Mouse (Mus musculus) intestine, embryonic 16.5 days (tissue): ENCODE results near the gene Trim33. TPM values are rescaled to one million over a fixed set of nuclear protein-coding genes. Genes with fewer than 3 reads are reported as not detected.

ENCODE experiments used
- ATAC-seq: fragments of 200-750 bp; cut with Nextera tagmentation; 2 replicates; pipeline ENCODE4 v1.8.0; 2017; ENCODE audit warnings: moderate TSS enrichment, moderate library complexity
- H3K27ac ChIP-seq: fragments of 300-500 bp; sonication (generic); 2 replicates; pipeline ENCODE4 v1.5.1; 2014; ENCODE audit warnings: mild to moderate bottlenecking, low read length
- H3K27me3 ChIP-seq: fragments of 300-500 bp; sonication (generic); replicated peaks from 2 replicates; pipeline ENCODE4 v1.6.1; 2014; ENCODE audit warnings: low read length, control low read depth, mixed read lengths; ENCODE audit not compliant: control insufficient read depth, insufficient read depth
- H3K36me3 ChIP-seq: fragments of 300-500 bp; sonication (generic); 2 replicates; pipeline ENCODE4 v1.6.1; 2014; ENCODE audit warnings: low read length, control low read depth; ENCODE audit not compliant: control insufficient read depth, insufficient read depth
- H3K4me1 ChIP-seq: fragments of 300-500 bp; sonication (generic); 2 replicates; pipeline ENCODE4 v1.6.1; 2014; ENCODE audit warnings: low read length, control low read depth, mixed read lengths; ENCODE audit not compliant: control insufficient read depth, insufficient read depth
- H3K4me2 ChIP-seq: fragments of 300-500 bp; sonication (generic); 2 replicates; pipeline ENCODE4 v1.6.1; 2014; ENCODE audit warnings: low read depth, low read length, control low read depth
- H3K4me3 ChIP-seq: fragments of 300-500 bp; sonication (generic); 2 replicates; pipeline ENCODE4 v1.5.1; 2014; ENCODE audit warnings: mild to moderate bottlenecking, low read length
- H3K9ac ChIP-seq: fragments of 300-500 bp; sonication (generic); 2 replicates; pipeline ENCODE4 v1.6.1; 2014; ENCODE audit warnings: low read depth, low read length
- H3K9me3 ChIP-seq: fragments of 300-500 bp; sonication (generic); 2 replicates; pipeline ENCODE4 v1.6.1; 2016; ENCODE audit warnings: low read length, control low read depth; ENCODE audit not compliant: control insufficient read depth
- WGBS: fragments of 180-500 bp; shearing (Covaris S2); extraction: QIAGEN DNeasy Blood & Tissue Kit; methylation state at CpG from one replicate; pipeline ENCODE4 v1.1.7; 2014; 5-methylcytosine and 5-hydroxymethylcytosine counted together
- polyA plus RNA-seq: library from polyadenylated mRNA; unstranded; fragments of >200 nt; fragmentation: Nextera tagmentation; extraction: Ambion mirVana; gene quantifications from 2 replicates; pipeline ENCODE4 v1.2.1, GENCODE M21; 2015

Gene Trim33
- polyA plus RNA-seq, 1 experiment from 2014 or later = 12.3 TPM

DNA sequence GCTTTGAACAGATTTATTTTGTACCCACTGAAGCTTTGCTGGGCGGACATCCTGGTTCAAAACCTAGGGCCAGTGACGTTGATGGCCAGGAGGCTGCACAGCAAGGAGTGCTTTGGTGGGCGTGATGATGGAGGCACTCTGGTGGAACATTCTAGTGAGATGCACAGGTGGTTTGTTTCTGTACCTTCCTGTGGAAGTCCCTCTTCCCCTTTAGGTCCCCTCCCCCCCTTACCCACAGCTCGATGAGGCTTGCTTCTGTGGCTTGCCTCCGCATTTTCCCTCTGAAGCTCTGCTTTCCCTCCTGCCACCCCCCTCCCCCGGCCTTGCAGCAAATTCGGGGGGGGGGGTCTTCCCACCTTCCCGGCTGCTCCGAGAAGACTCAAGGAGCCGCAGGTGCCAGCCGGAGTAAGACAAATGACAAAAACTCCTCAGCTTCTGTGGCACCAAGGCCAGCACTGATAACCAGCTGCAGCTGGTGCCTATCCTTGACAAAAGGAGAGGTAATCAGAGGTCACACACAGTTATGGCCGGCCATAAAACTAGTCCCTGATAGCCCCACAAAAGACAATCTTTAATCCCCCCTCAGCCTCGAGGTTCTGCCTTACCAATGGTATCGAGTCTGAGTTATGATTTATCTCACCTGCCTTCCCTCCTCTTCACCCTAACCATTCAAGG, 96.2 kb downstream of the Trim33 start:
- H3K9me3 ChIP-seq = no peaks in the 10 kb centered on the region
- 32% methylated on average over 14 of the region's 14 CpGs for WGBS
- 0 out of 2 replicates have a peak, but pooled peaks cover 4% of the 10 kb centered on the region for H3K4me1 ChIP-seq
- no peaks in the 10 kb centered on the region for H3K27me3 ChIP-seq
- H3K4me2 ChIP-seq = peak overlapping the region; percentile 15
- no peak overlapping the region for H3K9ac ChIP-seq
- no peak overlapping the region for H3K27ac ChIP-seq
- no peak overlapping the region for H3K4me3 ChIP-seq
- H3K36me3 ChIP-seq = no peaks in the 10 kb centered on the region
- no peak for ATAC-seq

DNA sequence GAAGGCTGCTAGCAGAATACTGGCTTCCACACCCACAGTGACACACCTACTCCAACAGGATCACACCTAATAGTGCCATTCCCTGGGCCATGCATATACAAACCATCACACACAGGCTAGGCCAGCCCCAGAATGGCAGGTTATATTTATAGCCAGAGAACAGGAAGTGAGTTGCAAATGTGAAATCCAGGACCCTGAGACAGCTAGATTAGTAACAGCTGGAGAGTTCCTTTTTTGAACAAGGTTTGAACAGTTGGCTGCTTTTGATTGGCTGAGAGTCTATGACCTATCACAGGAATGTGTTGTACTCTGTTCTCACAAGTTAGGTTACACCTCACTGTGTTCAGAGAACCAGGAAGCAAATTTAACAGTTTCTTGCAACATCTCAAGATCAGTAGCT, 98.9 kb downstream of the Trim33 start:
- H3K4me1 ChIP-seq = 0 out of 2 replicates have a peak, but pooled peaks cover 4% of the 10 kb centered on the region
- peak; percentile 63 for ATAC-seq
- H3K9ac ChIP-seq = no peak overlapping the region
- H3K4me3 ChIP-seq = no peak overlapping the region
- H3K9me3 ChIP-seq = 0 out of 2 replicates have a peak, but pooled peaks cover 3% of the 10 kb centered on the region
- H3K36me3 ChIP-seq = no peaks in the 10 kb centered on the region
- no peaks in the 10 kb centered on the region for H3K27me3 ChIP-seq
- H3K27ac ChIP-seq = no peak overlapping the region
- H3K4me2 ChIP-seq = no peak overlapping the region

GRCm38 (mm10) chr3:103379371-103379770, 100.3 kb downstream of the Trim33 start:
- Histone ChIP-seq H3K9me3 (0 out of 2 replicates have a peak, but pooled peaks cover 3% of the 10 kb centered on the region), H3K9ac (no peak overlapping the region), H3K36me3 (no peaks in the 10 kb centered on the region), H3K27ac (no peak overlapping the region), H3K4me2 (no peak overlapping the region), H3K4me1 (0 out of 2 replicates have a peak, but pooled peaks cover 4% of the 10 kb centered on the region), H3K27me3 (no peaks in the 10 kb centered on the region), H3K4me3 (no peak overlapping the region)
- ATAC-seq = no peak
- 71% methylated on average over 3 of the region's 3 CpGs for WGBS

DNA sequence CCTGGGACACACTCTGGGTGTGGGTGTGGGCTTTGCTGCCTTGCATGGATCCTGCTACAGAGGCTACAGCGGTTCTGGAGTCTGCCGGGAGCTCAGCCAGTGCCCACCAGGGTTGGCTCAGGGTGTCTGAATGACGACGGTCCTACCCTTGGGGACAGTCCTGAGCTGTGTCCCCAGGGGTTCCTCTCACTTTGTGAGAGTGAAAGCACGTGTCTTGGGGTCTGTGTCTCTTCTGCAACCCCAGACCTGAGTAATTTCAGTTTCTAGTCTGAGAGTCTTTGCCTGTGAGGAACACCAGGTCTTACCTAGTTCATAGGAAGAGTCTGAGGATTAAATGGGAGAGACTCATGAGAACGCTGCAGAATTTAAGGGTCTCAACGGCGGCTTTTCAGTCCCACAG, 101.7 kb downstream of the Trim33 start:
- H3K4me2 ChIP-seq = no peak overlapping the region
- no peaks in the 10 kb centered on the region for H3K36me3 ChIP-seq
- no peaks in the 10 kb centered on the region for H3K27me3 ChIP-seq
- H3K27ac ChIP-seq = no peak overlapping the region
- H3K4me1 ChIP-seq = 0 out of 2 replicates have a peak, but pooled peaks cover 2% of the 10 kb centered on the region
- WGBS = 87% methylated on average over 8 of the region's 8 CpGs
- 0 out of 2 replicates have a peak, but pooled peaks cover 3% of the 10 kb centered on the region for H3K9me3 ChIP-seq
- no peak for ATAC-seq
- no peak overlapping the region for H3K9ac ChIP-seq
- H3K4me3 ChIP-seq = no peak overlapping the region

DNA sequence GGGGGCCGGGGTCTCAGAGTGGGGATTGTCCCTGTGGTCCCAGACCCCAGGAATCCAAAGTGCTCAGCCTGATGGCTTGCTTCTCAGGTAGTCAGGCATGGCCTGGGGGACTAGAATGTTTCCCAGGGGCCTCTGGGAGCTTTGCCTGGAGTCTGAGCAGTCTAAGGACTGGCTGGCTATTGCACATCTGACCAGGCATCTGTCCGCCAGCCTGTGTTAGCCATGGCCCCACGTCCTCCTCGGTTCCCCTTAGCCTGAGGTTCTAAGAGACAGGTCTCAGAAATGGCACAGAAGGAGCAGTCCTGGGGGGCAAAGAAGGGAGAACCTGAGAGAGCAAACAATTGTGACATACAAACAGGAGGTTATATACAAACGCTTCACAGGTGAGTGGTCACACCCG, 102.3 kb downstream of the Trim33 start:
- Histone ChIP-seq H3K4me2 (no peak overlapping the region), H3K36me3 (no peaks in the 10 kb centered on the region), H3K4me3 (no peak overlapping the region), H3K4me1 (0 out of 2 replicates have a peak, but pooled peaks cover 2% of the 10 kb centered on the region), H3K27ac (no peak overlapping the region), H3K9me3 (0 out of 2 replicates have a peak, but pooled peaks cover 3% of the 10 kb centered on the region), H3K9ac (no peak overlapping the region), H3K27me3 (no peaks in the 10 kb centered on the region)
- WGBS = 96% methylated on average over 6 of the region's 6 CpGs
- no peak for ATAC-seq

DNA sequence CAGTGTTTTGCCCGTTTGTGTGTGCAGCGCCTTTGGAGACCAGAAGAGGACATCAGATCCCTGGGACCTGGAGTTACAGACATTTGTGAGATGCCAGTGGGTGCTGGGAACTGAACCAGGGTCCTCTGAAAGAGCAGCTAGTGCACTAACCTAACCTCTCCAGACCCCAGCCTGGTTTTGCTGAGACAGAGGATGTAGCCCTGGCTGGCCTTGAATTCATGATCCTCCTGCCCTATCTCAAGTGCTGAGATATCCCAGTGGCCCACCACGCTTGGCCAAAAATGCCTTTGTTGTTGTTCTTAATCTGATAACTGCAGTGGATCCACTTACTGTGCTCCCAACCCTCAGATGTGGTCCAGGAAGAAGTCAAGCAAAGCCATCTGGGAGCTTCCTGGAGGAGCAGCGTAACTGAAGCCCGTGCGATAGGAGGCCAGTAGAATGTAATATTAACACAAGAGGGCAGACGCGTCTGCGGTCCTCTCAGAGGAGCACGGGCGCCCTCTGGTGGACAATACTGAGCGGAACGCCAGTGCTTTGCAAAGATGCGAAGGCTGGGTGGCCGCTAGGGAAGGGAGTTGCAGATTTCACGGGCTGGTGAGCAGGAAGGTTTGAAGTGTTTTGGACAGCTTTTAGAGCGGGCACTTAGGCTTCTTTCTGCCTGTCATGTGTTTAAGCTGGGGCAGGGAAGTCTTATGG, 103.9 kb downstream of the Trim33 start:
- WGBS = 19% methylated on average over 17 of the region's 17 CpGs
- peak; percentile 80 for ATAC-seq

GRCm38 (mm10) chr3:103384486-103384885, 105.4 kb downstream of the Trim33 start:
- Histone ChIP-seq H3K27ac (no peak overlapping the region), H3K4me1 (no peaks in the 10 kb centered on the region), H3K4me2 (no peak overlapping the region), H3K27me3 (no peaks in the 10 kb centered on the region), H3K4me3 (no peak overlapping the region), H3K36me3 (no peaks in the 10 kb centered on the region), H3K9me3 (0 out of 2 replicates have a peak, but pooled peaks cover 3% of the 10 kb centered on the region), H3K9ac (no peak overlapping the region)
- ATAC-seq = no peak
- 89% methylated on average over 7 of the region's 7 CpGs for WGBS

More for the DNA sequence above, 103.9 kb downstream of the Trim33 start:
- Histone ChIP-seq H3K4me2 (peak overlapping the region; percentile 39; the same call in 1 of the 2 replicates), H3K27ac (no peak overlapping the region), H3K4me1 (0 out of 2 replicates have a peak, but pooled peaks cover 2% of the 10 kb centered on the region), H3K36me3 (no peaks in the 10 kb centered on the region), H3K4me3 (no peak overlapping the region; the same call in 1 of the 2 replicates), H3K9ac (no peak overlapping the region), H3K27me3 (no peaks in the 10 kb centered on the region), H3K9me3 (0 out of 2 replicates have a peak, but pooled peaks cover 3% of the 10 kb centered on the region)

DNA sequence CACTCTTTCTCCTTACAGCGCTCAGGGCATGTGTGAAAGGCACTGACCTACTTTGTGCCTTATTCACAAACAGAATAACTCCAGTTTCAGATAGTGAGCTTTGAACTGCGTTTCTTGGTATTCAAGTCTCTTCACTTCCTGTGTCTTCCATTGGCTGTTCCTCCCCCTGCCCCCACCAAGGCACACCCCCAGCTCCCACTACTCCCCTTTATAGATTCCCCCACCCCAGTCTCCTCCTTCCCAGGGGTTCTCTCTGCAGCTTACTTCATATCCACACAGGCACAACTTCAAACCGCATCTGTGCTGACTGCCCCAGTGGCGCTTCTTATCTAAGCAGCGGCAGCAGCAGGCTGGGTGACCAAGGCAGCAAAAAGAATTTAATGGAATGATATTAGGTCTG, 105.9 kb downstream of the Trim33 start:
- Histone ChIP-seq H3K9me3 (0 out of 2 replicates have a peak, but pooled peaks cover 3% of the 10 kb centered on the region), H3K9ac (no peak overlapping the region), H3K27ac (no peak overlapping the region), H3K36me3 (no peaks in the 10 kb centered on the region), H3K4me2 (no peak overlapping the region), H3K27me3 (no peaks in the 10 kb centered on the region), H3K4me3 (no peak overlapping the region), H3K4me1 (no peaks in the 10 kb centered on the region)
- no peak for ATAC-seq
- WGBS = 74% methylated on average over 5 of the region's 5 CpGs

DNA sequence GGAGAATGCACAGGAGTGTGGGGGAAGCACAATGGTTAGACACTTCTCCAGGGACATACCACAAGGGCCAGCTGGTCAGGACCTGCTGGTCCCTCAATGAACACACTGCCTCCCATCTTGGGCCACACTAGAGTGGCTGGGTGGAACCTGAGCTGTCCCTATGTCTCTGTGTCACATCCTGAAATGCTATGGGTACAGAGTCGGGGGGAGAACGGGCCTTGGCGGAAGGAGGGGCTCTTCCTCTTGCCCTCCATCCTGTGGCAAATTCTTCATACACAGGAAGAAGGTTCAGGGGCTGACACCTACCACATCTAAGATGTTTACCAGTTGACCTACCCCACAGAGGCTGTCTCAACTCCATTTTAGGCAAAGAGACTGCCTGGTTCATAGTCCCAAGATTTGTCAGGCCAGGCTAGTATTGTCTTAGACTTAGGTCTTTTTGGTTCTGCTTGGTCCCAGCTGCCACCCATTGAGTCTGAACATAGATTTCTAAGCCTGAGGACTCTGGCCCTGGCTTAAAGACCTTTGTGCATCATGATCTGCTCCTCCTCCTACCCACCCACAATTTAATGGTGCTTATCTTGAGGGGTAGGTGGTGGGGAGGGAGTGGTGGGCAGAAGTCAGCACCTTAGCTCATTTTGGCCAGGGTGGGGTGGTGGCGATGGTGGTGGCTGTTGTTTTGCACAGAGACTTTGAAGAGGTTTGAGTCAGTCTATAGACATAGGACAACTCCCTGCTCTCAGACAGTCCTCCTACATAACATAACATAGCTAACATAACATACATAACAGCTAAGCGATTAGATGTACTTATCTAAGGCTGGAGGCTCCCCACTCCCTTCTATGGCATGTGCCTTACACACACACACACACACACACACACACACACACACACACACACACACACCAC, 106.5 kb downstream of the Trim33 start:
- WGBS = 84% methylated on average over 5 of the region's 5 CpGs

More for the DNA sequence above, 106.5 kb downstream of the Trim33 start:
- Histone ChIP-seq H3K4me3 (no peak overlapping the region), H3K9me3 (0 out of 2 replicates have a peak, but pooled peaks cover 3% of the 10 kb centered on the region), H3K27me3 (no peaks in the 10 kb centered on the region), H3K9ac (no peak overlapping the region), H3K4me1 (no peaks in the 10 kb centered on the region), H3K4me2 (no peak overlapping the region), H3K36me3 (no peaks in the 10 kb centered on the region), H3K27ac (no peak overlapping the region)
- no peak for ATAC-seq
